Mouse (Mus musculus) CH12.LX (cell line): ENCODE data around the gene Suclg2. TPM values are rescaled to one million over a fixed set of nuclear protein-coding genes. Genes with fewer than 3 reads are reported as not detected.

Source experiments
- DNase-seq: peaks from one replicate; pipeline ENCODE4 v3.0.0-alpha.2; 2013; ENCODE audit errors: extremely low read depth
- H3K27ac ChIP-seq: 2 replicates; pipeline ENCODE4 v1.5.1; 2012; ENCODE audit warnings: low read depth, mild to moderate bottlenecking, control low read depth, moderate library complexity; ENCODE audit not compliant: insufficient read depth
- H3K27me3 ChIP-seq: replicated peaks from 2 replicates; pipeline ENCODE3; 2012; ENCODE audit warnings: inconsistent platforms
- H3K36me3 ChIP-seq, 2 experiments: replicated peaks in 1 of 2; 2 replicates each; pipeline versions ENCODE3 to v1.6.1; 2012; ENCODE audit warnings: inconsistent platforms in 1 of 2, low read length in 1 of 2, mild to moderate bottlenecking in 1 of 2, mixed read lengths in 1 of 2, moderate library complexity in 1 of 2; ENCODE audit not compliant: control insufficient read depth in 1 of 2, insufficient read depth in 1 of 2
- H3K4me1 ChIP-seq, 2 experiments: 2 replicates each; pipeline ENCODE4 v1.6.1; 2012; ENCODE audit warnings: inconsistent platforms in 1 of 2, moderate library complexity in 1 of 2; ENCODE audit not compliant: insufficient read depth in 2 of 2, control insufficient read depth in 1 of 2
- H3K4me2 ChIP-seq: 2 replicates; pipeline ENCODE4 v1.6.1; 2012; ENCODE audit warnings: low read depth, mild to moderate bottlenecking, control low read depth; ENCODE audit not compliant: poor library complexity, insufficient read depth, severe bottlenecking
- H3K4me3 ChIP-seq, 3 experiments: fragments of 150-350 bp in 1 of 3; sonication (generic) in 1 of 3; replicated peaks in 1 of 3; 2 replicates each; pipeline versions ENCODE3 to v1.5.1; 2011 to 2012; ENCODE audit warnings: low read depth in 2 of 3, low read length in 2 of 3, mild to moderate bottlenecking in 2 of 3, moderate library complexity in 2 of 3, control low read depth in 1 of 3, improper control_type of control experiment in 1 of 3, inconsistent platforms in 1 of 3, mixed read lengths in 1 of 3; ENCODE audit not compliant: poor library complexity in 1 of 3
- H3K79me2 ChIP-seq: replicated peaks from 2 replicates; pipeline ENCODE4 v1.6.1; 2012; ENCODE audit warnings: mild to moderate bottlenecking, moderate library complexity; ENCODE audit not compliant: control insufficient read depth, poor library complexity, insufficient read depth, severe bottlenecking; ENCODE audit errors: extremely low read depth
- H3K9ac ChIP-seq: 2 replicates; pipeline ENCODE4 v1.6.1; 2012; ENCODE audit warnings: low read depth, mild to moderate bottlenecking, control low read depth, moderate library complexity; ENCODE audit not compliant: insufficient read depth
- H3K9me3 ChIP-seq: replicated peaks from 2 replicates; pipeline ENCODE3; 2012; ENCODE audit warnings: low read length, inconsistent platforms, mixed read lengths
- CHD1 ChIP-seq: IDR thresholded peaks from 2 replicates; pipeline ENCODE4 v1.6.1; 2012; ENCODE audit warnings: low read depth, low read length, improper control_type of control experiment, inconsistent platforms
- EP300 ChIP-seq: IDR thresholded peaks from 2 replicates; pipeline ENCODE4 v1.6.1; 2011; ENCODE audit warnings: low read length, improper control_type of control experiment
- ETS1 ChIP-seq: conservative IDR thresholded peaks from 2 replicates; pipeline ENCODE4 v1.6.1; 2012; ENCODE audit warnings: low read depth, mild to moderate bottlenecking, inconsistent platforms, low read length, improper control_type of control experiment, moderate library complexity
- IRF4 ChIP-seq: IDR thresholded peaks from 2 replicates; pipeline ENCODE4 v1.6.1; 2014; ENCODE audit warnings: low read depth, mild to moderate bottlenecking, inconsistent platforms, low read length, improper control_type of control experiment
- JUN ChIP-seq: IDR thresholded peaks from 2 replicates; pipeline ENCODE4 v1.6.1; 2011; ENCODE audit warnings: low read depth, mild to moderate bottlenecking, low read length, improper control_type of control experiment, moderate library complexity; ENCODE audit not compliant: insufficient read depth
- JUND ChIP-seq: conservative IDR thresholded peaks from 2 replicates; pipeline ENCODE4 v1.6.1; 2011; ENCODE audit warnings: low read depth, low read length, improper control_type of control experiment
- MYC ChIP-seq: IDR thresholded peaks from 2 replicates; pipeline ENCODE4 v1.6.1; 2011; ENCODE audit warnings: low read depth, mild to moderate bottlenecking, improper control_type of control experiment, low read length
- PAX5 ChIP-seq: IDR thresholded peaks from 2 replicates; pipeline ENCODE4 v1.6.1; 2012; ENCODE audit warnings: low read length, inconsistent platforms, mixed read lengths
- POLR2AphosphoS2 ChIP-seq: IDR thresholded peaks from 2 replicates; pipeline ENCODE4 v1.6.1; 2011; ENCODE audit warnings: low read depth, low read length, improper control_type of control experiment
- RAD21 ChIP-seq: IDR thresholded peaks from 2 replicates; pipeline ENCODE4 v1.6.1; 2011; ENCODE audit warnings: low read depth, mild to moderate bottlenecking, low read length, improper control_type of control experiment, moderate library complexity
- SMC3 ChIP-seq: IDR thresholded peaks from 2 replicates; pipeline ENCODE4 v1.6.1; 2011; ENCODE audit warnings: low read depth, low read length, improper control_type of control experiment
- TBP ChIP-seq: conservative IDR thresholded peaks from 2 replicates; pipeline ENCODE4 v1.6.1; 2011; ENCODE audit warnings: low read depth, low read length, improper control_type of control experiment
- TCF12 ChIP-seq: IDR thresholded peaks from 2 replicates; pipeline ENCODE4 v1.6.1; 2014; ENCODE audit warnings: low read depth, mild to moderate bottlenecking, inconsistent platforms, low read length, improper control_type of control experiment
- UBTF ChIP-seq: IDR thresholded peaks from 2 replicates; pipeline ENCODE4 v1.6.1; 2012; ENCODE audit warnings: low read depth, mild to moderate bottlenecking, inconsistent platforms, low read length, improper control_type of control experiment, moderate library complexity
- ZC3H11A ChIP-seq: IDR thresholded peaks from 2 replicates; pipeline ENCODE4 v1.6.1; 2012; ENCODE audit warnings: low read depth, mild to moderate bottlenecking, inconsistent platforms, low read length, improper control_type of control experiment
- dilution Hi-C: fragments of 300-500 bp; cut with MboI; formaldehyde crosslinking; loops from 2 replicates; pipeline ENCODE4 v1.14.3; 2020; ENCODE audit warnings: low sequenced_read_pairs; ENCODE audit not compliant: extremely low pct_unique_long_range_greater_than_20kb, extremely low pct_ligation_motif_present
- in situ Hi-C: fragments of 300-500 bp; cut with MboI; formaldehyde crosslinking; loops from 3 replicates; pipeline ENCODE4 v1.14.3; 2019; ENCODE audit warnings: low sequenced_read_pairs, low pct_ligation_motif_present, low pct_unique_long_range_greater_than_20kb, mixed read lengths
- polyA plus RNA-seq: library from polyadenylated mRNA; unstranded; fragments of >175 nt; gene quantifications from 2 replicates; pipeline ENCODE4 v1.2.1, GENCODE M21; 2012; ENCODE audit warnings: low read depth; ENCODE audit not compliant: insufficient read length
- total RNA-seq, 2 experiments: library from RNA; depleted of rRNA; stranded (reverse); fragments of 300-350 nt in 1 of 2; fragments of >200 nt in 1 of 2; gene quantifications; 2 replicates each; pipeline ENCODE4 v1.2.3; 2012 to 2014

The Suclg2 gene
- total and polyA plus RNA-seq, 3 experiments, result 46.5 to 86.2 (median 48.3) TPM

GRCm38 (mm10) chr6:95596766-95597750, 121.5 kb downstream of the Suclg2 start:
- peaks cover 0 to 19% of the 10 kb centered on the region in 2 experiments; a peak in 2 of 4 replicates for H3K4me1 ChIP-seq
- dilution Hi-C loops (no loop called here), in situ Hi-C loops (no loop called here)
- TF ChIP-seq CHD1 (no peak), JUND (no peak), ZC3H11A (no peak), TBP (no peak), IRF4 (no peak), PAX5 (no peak), TCF12 (no peak), JUN (no peak), POLR2AphosphoS2 (no peak), UBTF (no peak), ETS1 (no peak), SMC3 (no peak), RAD21 (no peak), MYC (no peak), EP300 (no peak)
- no peak overlapping the region for H3K4me3 ChIP-seq
- DNase-seq, result no peak
- H3K27ac ChIP-seq, result no peak overlapping the region
- H3K36me3 ChIP-seq, result peaks cover 9 to 54% of the 10 kb centered on the region in 2 experiments
- H3K27me3 ChIP-seq, result no peaks in the 10 kb centered on the region
- no peak overlapping the region for H3K4me2 ChIP-seq
- H3K9me3 ChIP-seq, result no peaks in the 10 kb centered on the region
- H3K79me2 ChIP-seq, result no peaks in the 10 kb centered on the region
- H3K9ac ChIP-seq, result no peak overlapping the region

DNA sequence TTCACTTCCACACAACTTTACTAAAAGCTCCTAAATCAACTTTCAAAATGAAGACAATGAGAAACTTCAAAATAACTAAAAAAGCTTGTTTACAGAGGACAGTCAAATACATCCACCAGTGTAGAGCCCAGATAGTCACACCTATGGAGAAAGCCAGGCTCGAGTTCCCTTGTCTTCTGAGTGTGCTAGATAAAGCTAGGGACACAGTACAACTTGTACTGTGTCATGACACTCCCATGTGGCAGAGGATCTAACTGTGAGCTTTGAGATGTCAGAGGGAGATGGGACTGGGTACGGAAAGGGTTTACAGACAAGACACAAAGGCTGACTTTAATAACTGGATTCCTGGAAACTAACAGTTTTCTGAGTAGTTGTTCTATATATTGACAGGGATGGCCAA, 122.7 kb downstream of the Suclg2 start:
- DNase-seq, result no peak
- Histone ChIP-seq H3K4me3 (no peak overlapping the region), H3K4me2 (no peak overlapping the region), H3K9me3 (no peaks in the 10 kb centered on the region), H3K27ac (no peak overlapping the region), H3K79me2 (no peaks in the 10 kb centered on the region), H3K36me3 (peaks cover 9 to 60% of the 10 kb centered on the region in 2 experiments), H3K4me1 (peaks cover 0 to 13% of the 10 kb centered on the region in 2 experiments; a peak in 1 of 4 replicates), H3K9ac (no peak overlapping the region), H3K27me3 (no peaks in the 10 kb centered on the region)
- TF ChIP-seq JUN, result no peak
- no peak for TF ChIP-seq ZC3H11A
- TF ChIP-seq RAD21, result no peak
- in situ Hi-C loops, result no loop called here
- dilution Hi-C loops, result no loop called here
